Mouse (Mus musculus) spleen, embryonic (tissue): ENCODE results near the gene Rbak.
"Not testable (repeated sequence)": the region's sequence is repeated elsewhere in the genome, so short reads cannot be mapped to it uniquely, and the experiment has no call there.

Source experiments
- CTCF ChIA-PET: fragments of 350-600 bp; sonication (Branson Sonifier 250); formaldehyde crosslinking; loops from one replicate; lab custom pipeline; 2022; lab: Charles Lee

The Rbak gene

GRCm38 (mm10) chr5:143180255-143181076 is at the start of gene Rbak, which contains the start of gene Spdye4b:
Gene Rbak (minus strand): TSS chr5:143180775.
Gene Spdye4b (plus strand): TSS chr5:143181017.
- CTCF ChIA-PET, result no interaction called here

- CTCF ChIA-PET, result no interaction called here
Observed at GRCm38 (mm10) chr5:143226790-143227189, 46.2 kb upstream of the Rbak start, which contains the start of gene Spdye4a. Gene Spdye4a (minus strand): TSS chr5:143226890.

- CTCF ChIA-PET, result no interaction called here
Observed at GRCm38 (mm10) chr5:143222287-143222686, 41.7 kb upstream of the Rbak start.

- CTCF ChIA-PET, result no interaction called here
Observed at GRCm38 (mm10) chr5:143220996-143221395, 40.4 kb upstream of the Rbak start.

- CTCF ChIA-PET, result no interaction called here
Observed at GRCm38 (mm10) chr5:143213832-143214231, 33.3 kb upstream of the Rbak start.

- CTCF ChIA-PET, result no interaction called here
Observed at GRCm38 (mm10) chr5:143205015-143205414, 24.4 kb upstream of the Rbak start.

GRCm38 (mm10) chr5:143196506-143196905 is 15.9 kb upstream of the Rbak start:
- CTCF ChIA-PET, result no interaction called here

- CTCF ChIA-PET, result no interaction called here
Observed at GRCm38 (mm10) chr5:143195166-143195565, 14.6 kb upstream of the Rbak start.

- CTCF ChIA-PET, result not testable (repeated sequence)
Observed at GRCm38 (mm10) chr5:143194747-143195146, 14.2 kb upstream of the Rbak start.

GRCm38 (mm10) chr5:143192806-143193205 is 12.2 kb upstream of the Rbak start:
- CTCF ChIA-PET, result no interaction called here

- CTCF ChIA-PET, result not testable (repeated sequence)
Observed at GRCm38 (mm10) chr5:143188014-143188413, 7.4 kb upstream of the Rbak start.

- CTCF ChIA-PET, result no interaction called here
Observed at GRCm38 (mm10) chr5:143179179-143179578, 1.4 kb downstream of the Rbak start.

- CTCF ChIA-PET, result no interaction called here
Observed at GRCm38 (mm10) chr5:143177541-143178200, 2.9 kb downstream of the Rbak start.

GRCm38 (mm10) chr5:143175970-143176369 is 4.6 kb downstream of the Rbak start:
- CTCF ChIA-PET, result no interaction called here

GRCm38 (mm10) chr5:143165508-143166070 is 15.0 kb downstream of the Rbak start:
- CTCF ChIA-PET, result no interaction called here

- CTCF ChIA-PET, result no interaction called here
Observed at GRCm38 (mm10) chr5:143155534-143155933, 25.0 kb downstream of the Rbak start.

GRCm38 (mm10) chr5:143153756-143154155 is 26.8 kb downstream of the Rbak start:
- CTCF ChIA-PET, result no interaction called here

GRCm38 (mm10) chr5:143150044-143150443 is 30.5 kb downstream of the Rbak start:
- CTCF ChIA-PET, result no interaction called here

GRCm38 (mm10) chr5:143149536-143149935 is 31.0 kb downstream of the Rbak start:
- CTCF ChIA-PET, result no interaction called here

- CTCF ChIA-PET, result no interaction called here
Observed at GRCm38 (mm10) chr5:143148661-143149060, 31.9 kb downstream of the Rbak start.

GRCm38 (mm10) chr5:143147481-143147880 is 33.1 kb downstream of the Rbak start, which contains the start of gene Olfr718-ps1:
Gene Olfr718-ps1 (minus strand): TSS chr5:143147581.
- CTCF ChIA-PET, result no interaction called here

- CTCF ChIA-PET, result no interaction called here
Observed at GRCm38 (mm10) chr5:143137580-143137979, 43.0 kb downstream of the Rbak start.
